Mouse (Mus musculus) heart, postnatal 0 days (tissue): ENCODE results near the gene Cybrd1.

Experiments used
- CTCF ChIP-seq: IDR thresholded peaks from 2 replicates; pipeline ENCODE4 v1.5.1; 2016; ENCODE audit warnings: antibody characterized with exemption, control low read depth, low read depth
- EP300 ChIP-seq: IDR thresholded peaks from 2 replicates; pipeline ENCODE4 v1.6.1; 2016; ENCODE audit warnings: antibody characterized with exemption, low read depth

GRCm38 (mm10) chr2:71162831-71163621, 45.3 kb downstream of the Cybrd1 start:
- TF ChIP-seq EP300 (no peak), CTCF (no peak)
